Mouse (Mus musculus) heart, adult 10 weeks (tissue): ENCODE measurements around the gene Hpse2. TPM values are rescaled to one million over a fixed set of nuclear protein-coding genes. Genes with fewer than 3 reads are reported as not detected.

ENCODE experiments used
- polyA plus RNA-seq: library from polyadenylated mRNA; stranded (reverse); fragments of 350-450 nt; fragmentation: Illumina TruSeq; extraction: RNeasy Lipid Tissue Mini Kit (QIAGEN cat#74804); gene quantifications from one replicate; pipeline ENCODE4 v1.2.3, GENCODE M21; 2014; ENCODE audit warnings: low read depth, low replicate concordance

Hpse2 gene
- not detected for polyA plus RNA-seq

DNA sequence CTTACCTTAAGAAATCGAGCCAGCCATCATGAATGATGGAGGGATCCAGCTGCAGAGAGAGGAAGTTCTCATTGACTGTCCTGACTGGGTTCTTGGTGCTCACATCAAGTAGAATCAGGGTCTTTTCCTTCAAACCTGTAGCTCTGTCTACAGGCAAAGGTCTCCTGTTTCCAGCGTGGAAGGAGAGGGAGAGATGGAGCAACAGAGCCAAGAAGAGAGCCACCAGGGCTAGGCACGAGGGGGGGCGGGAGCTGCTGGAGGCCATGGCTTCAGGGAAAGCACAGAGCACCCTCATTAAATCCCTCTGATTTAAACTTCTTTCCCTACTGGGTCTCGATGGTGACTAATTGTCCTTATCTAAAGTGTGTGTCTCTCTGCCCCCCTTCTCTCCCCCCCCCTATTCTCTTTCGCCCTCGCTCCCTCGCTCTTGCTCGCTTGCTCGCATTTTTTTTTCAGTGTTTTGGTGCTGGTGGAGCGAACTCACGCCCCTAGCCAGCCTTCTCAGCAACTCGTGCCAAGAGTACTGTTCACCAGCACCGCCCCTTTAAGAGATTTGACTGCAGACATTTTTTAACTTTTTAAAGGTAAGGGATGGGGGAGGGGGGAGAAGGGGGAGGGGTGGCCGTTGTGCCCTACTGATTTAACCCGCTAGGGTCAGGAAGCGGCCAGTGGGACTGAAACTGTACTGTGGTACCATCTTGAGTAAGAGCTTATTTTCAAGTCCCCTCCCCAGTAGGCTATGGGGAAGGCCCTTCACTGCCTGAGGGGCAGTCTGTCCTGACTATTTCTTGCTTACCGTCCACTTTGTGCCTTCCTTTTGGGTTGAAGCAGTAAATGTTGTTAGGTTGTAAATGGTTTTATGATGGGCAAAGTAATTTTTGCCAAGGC is at the start of gene Hpse2:
Gene Hpse2, minus strand, starts transcription at position 339 of the 888 bp plus-strand sequence.

DNA sequence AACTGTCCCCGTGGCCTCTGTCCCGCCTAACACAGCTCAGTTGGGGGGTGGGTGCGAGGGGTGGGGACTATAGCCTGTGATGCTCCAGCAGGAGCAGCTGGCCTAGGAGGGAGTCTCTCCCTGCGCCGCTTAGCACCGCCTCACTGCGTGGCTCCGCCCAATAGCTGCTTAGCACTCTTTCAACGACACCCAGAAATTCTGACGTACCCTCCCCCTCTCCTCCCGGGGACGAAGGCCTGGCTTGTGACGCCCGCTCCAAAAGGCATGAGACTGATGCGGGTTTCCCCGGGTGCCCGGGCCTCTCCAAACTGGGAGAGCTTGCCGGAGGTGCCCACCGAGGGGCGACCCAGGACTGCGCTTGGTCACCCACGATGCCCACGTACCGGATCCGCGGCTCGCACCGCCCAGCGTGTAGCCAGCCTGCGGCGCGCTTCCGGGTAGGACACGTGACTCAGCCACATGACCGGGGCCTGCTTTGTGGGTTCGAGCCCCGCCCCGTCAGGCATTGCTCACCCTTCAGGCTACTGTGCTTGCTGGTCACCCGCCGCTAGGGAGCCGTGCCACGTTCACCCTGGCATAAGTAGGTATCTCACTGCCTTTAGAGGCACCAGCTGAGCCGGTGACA is 608.5 kb downstream of the Hpse2 start, which contains the start of gene Hps1:
Gene Hps1, minus strand, starts transcription at position 448 of the 625 bp plus-strand sequence.

DNA sequence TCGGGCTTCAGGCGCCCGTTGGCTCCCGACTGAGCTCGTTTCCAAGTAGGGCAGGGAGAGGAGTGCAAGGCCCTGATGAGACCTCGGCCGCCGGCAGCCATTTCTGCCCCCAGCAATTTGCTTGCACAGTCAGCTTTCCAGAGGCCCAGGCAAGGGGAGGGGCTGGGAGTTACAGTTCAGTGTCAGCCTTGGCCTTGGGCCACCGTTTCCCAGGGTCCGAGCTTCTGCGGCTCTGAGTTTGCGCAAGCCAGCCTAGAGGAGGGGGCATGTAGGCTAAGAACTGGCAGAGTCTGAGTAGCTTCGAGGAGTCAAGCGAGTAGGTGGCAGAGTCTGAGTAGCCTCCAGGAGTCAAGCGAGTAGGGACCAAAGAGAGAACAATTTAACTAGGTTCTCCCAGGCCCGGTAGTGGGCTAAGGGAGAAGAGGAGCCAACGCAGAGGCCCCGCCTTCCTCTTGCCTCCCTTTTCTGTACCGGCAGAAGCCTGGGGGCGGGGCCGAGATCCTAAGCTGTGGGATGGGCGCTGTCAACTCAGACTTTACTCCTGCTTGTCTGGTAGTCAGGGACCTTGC is 635.7 kb downstream of the Hpse2 start, which contains the start of gene Pyroxd2:
Gene Pyroxd2, minus strand, starts transcription at position 413 of the 569 bp plus-strand sequence.

Other genes with a start within 250 kb of the Hpse2 start
- not detected for gene Cnnm1, start 52.1 kb upstream of the Hpse2 start, polyA plus RNA-seq
- 982 TPM for gene Got1, start 136.2 kb upstream of the Hpse2 start, polyA plus RNA-seq
- gene Nkx2-3, start 224.0 kb upstream of the Hpse2 start, polyA plus RNA-seq = not detected